Mouse (Mus musculus) heart, postnatal 25 days (tissue): ENCODE data around the gene Fxyd6. TPM values are rescaled to one million over a fixed set of nuclear protein-coding genes. Genes with fewer than 3 reads are reported as not detected.

Experiments
- DNase-seq: peaks from one replicate; pipeline ENCODE4 v3.0.0; 2022; ENCODE audit warnings: low spot score
- intact Hi-C: fragments of 180-260 bp; cut with DNase I; formaldehyde crosslinking; loops from one replicate; pipeline ENCODE4 v1.15.1; 2025
- total RNA-seq, 2 experiments: library from RNA; stranded (reverse); gene quantifications; 2 replicates each; pipeline ENCODE4 v1.2.3; 2021

Fxyd6 gene
- total RNA-seq, 2 experiments from 2014 or later = 16.2 to 17.2 TPM

DNA sequence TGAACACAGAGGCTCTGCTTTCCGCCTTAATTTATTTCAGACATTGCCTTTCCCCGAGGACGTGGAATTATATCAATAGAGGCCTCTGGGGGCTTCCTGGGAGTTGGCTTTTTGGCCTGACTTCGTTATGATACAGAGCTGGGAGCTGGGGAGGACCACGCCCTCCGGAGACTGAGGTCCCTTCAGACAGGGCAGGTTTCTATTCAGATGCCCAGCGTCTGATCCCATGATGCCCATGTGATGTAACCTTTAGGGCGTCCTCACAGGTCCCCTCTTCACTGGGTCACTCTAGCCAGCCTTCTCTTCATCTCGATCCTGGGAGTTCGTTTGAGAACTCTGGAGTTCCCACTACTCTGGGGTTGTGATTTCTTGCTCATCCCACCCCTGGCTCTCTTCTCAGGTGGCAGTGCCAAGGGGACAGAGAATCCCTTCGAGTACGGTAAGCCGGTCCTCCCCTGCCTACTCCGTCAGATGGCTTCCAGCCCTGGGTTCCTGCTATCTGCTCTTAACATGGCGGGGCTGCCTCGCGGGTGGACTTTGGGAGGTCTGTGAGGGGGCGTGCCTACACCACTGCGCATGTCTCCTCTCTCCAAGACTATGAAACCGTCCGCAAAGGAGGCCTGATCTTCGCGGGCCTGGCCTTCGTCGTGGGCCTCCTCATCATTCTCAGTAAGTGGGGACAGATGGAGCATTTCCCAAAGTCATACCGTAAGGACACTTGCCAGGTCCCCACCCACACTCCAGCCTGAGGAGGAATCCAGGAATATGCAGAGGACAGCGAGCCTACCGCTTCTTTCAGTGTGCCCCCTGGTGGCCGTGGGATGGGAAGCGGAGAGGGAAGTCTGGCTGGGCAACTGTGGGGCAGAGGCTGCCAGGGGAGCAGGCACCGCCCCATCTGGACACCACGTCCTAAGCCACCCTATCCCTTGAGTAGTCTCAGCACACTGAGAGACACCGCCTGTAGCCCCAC lies 38.0 kb downstream of the Fxyd6 start:
- intact Hi-C loops = loop anchor here (5.0 kb wide), 1 partner anchor 106 kb away; no protein-coding TSS in a partner anchor
- DNase-seq = peak; percentile 47

DNA sequence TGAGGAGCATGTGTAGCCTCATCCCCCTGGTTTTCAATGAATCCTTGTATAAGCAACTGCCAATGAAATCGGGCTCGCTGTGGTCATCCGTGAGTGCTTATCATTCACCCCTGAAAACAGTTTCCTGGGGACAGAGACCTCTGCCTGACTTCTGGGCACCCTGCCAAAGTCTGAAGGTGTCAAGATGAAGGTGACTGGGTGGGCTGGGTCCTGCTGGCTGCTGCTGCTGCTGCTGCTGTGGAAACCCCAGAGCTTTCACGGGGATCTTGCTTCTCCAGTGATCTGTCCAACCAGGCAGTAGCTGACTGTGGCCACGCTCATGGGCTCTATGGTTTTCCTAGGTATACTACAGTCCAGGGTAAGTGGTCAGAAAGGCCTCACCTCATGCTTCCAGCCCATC lies 40.2 kb downstream of the Fxyd6 start:
- DNase-seq = no peak
- intact Hi-C loops = no loop called here

DNA sequence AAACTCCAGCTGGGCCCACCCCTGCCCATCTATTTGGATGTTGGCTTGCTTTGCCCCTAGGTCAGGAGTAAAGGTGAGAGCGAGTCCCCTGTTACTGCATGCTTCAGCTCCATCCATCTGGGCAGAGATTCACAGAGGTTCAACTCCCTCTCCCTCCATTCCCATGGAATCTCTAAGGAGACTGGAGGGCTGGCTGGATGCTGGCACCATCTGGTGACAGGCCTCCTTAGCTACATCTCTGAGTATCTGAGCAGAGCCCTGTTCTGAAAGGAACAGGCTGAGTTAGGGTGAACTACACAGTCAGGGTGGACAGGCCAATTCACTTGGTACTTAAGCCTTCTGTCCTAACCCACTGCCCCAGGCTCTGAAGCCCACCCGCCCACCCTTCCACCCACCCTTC lies 40.6 kb downstream of the Fxyd6 start:
- intact Hi-C loops = no loop called here
- DNase-seq = no peak

DNA sequence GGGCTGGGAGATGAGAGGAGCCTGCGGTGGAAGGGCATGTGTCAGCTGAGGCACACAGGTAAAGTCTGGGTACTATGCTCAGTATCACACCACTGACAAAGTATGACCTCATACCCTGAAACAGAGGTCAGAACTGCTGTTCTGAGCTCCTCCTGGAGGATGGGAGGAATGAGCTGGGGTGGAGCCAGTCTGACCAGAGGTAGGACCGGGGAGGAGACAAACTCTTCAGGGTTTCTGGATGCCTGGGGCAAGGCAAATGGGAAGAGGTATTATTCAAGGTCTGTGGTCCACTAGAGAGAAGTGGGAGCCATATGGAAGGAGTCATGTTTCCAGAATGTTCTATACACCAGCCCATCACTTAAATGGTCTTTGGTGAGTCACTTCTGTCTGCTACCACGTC lies 41.1 kb downstream of the Fxyd6 start:
- intact Hi-C loops = no loop called here
- DNase-seq = no peak

DNA sequence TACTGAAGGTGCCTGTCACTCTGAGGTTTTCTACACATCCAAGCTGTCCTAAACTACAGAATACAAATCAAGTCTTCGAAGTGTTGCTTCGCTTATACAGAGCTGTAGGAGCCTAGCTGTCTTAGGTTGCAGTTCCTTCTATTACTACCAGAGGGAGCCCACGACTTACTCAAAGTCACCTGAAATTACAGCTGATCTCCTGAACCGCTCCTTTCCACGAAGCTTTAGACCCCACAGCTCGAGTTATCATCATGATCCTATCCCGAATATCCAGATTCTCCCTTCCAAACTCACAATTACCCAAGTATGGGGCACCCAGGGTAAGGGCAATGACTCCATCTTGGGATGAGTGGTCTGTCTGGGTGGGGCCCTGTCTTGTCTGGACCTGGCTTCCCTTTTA lies 41.8 kb downstream of the Fxyd6 start:
- no peak for DNase-seq
- intact Hi-C loops = loop anchor here (2.0 kb wide), 1 partner anchor 343 kb away; no protein-coding TSS in a partner anchor

DNA sequence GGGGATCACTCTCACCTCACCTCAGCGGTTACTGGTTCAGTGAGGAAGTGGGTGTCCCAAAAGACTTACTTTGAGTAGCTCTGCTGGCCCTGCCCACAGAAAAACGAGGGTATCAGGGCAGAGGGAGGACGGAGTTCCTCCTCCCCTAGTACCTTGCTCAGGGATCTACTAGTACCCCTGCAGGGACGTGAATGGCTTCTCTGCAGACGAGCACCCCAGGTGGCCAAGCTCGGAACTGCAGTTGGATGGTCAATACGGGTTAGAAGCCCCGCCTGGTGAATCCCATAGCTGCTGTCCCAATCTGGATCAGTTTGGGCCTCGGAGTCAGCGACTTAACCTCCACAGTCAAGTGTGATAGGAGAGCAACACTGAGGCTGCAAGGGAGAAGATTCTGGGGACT lies 42.3 kb downstream of the Fxyd6 start:
- peak; percentile 56 for DNase-seq
- intact Hi-C loops = loop anchor here (2.0 kb wide), 1 partner anchor 343 kb away; no protein-coding TSS in a partner anchor

DNA sequence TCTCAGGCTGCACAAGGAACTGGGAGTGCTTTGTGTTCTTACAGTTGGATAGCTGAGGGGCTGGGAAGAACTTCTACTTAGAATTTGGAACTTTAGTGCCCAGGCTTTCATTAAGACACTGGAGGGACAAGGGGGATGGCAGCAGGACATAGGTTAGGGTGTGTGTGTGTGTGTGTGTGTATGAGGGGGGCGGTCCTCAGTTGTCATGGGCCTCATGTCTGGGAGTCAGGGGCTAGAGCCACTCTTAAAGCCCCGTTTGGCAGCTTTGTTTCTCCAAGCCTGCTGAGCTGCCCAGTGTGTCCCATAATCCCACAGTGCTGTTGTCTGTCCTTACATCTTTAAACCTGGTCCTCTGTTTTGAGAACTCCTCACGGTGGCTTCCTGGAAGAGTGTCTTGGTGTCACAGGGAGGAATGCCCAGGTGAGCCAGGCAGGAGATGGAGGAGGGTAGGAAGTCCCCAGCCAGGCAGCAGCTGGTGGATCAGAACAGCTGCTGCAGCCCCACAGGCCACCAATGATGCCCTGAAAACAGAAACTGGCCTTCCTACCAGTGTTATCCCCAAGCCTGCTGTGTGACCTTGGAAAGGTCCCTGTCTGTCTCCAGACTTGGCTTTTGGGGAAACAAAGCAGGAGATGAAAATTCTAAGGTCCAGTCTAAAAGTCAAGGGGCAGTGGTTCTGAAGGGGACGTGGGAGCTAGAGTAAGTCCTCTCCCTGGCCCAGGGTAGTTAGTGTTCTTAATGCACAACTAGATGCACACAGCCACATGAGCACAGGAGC lies 42.9 kb downstream of the Fxyd6 start:
- intact Hi-C loops = loop anchor here (2.0 kb wide), 1 partner anchor 342 kb away; no protein-coding TSS in a partner anchor

DNA sequence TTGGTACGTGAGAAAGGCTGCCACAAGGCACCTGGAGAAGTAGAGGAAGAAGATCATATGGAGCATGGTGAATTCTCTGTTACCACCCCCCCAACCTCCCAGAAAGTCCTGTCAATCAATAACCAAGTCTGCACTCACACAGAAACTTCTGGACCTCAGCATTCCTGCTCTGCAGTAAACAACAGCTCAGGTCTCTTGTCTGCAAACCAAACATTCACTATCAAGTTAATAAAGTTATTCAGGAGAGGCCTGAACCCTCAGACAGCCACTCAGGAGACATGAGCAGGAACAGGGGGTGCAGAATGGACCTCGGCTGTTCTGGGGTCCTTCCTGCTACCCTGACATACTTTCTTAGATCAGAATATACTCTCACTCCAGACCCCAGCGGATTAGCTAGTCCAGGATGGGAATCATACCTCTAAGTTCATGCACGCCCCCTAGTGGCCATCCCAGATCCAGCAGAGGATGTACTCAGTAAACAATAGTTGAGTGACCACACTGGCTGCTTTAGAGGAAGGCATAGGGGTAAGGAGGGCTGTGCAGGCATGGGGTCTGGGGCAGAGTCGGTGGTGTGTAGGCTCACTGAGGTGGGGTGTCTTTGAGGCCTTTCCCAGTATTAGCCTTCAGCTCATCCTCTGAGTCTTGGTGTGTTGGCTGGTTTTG lies 43.6 kb downstream of the Fxyd6 start:
- no peak for DNase-seq
- intact Hi-C loops = loop anchor here (2.0 kb wide), 1 partner anchor 341 kb away; no protein-coding TSS in a partner anchor

More for the DNA sequence above, 42.9 kb downstream of the Fxyd6 start:
- no peak for DNase-seq

DNA sequence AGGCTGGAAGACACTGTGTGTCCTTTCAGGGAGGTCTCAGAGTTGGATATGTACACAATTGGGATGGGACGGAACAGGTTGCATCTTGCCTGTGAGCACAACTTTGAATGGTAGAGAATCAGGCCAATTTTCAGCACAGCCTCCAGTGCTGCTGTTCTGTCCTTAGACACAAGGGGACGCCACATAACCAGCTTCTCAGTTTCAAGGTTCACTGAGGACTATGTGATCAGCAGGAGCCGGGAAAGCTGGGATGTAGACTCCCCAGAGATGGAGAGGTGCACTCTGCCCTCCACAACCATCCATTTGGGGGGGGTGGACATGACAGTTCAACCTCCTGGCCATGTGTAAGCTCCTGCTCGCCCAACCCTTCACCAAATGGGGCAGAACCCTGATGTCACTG lies 45.9 kb downstream of the Fxyd6 start:
- intact Hi-C loops = loop anchor here (5.0 kb wide), 1 partner anchor 194 kb away; no protein-coding TSS in a partner anchor
- DNase-seq = no peak

DNA sequence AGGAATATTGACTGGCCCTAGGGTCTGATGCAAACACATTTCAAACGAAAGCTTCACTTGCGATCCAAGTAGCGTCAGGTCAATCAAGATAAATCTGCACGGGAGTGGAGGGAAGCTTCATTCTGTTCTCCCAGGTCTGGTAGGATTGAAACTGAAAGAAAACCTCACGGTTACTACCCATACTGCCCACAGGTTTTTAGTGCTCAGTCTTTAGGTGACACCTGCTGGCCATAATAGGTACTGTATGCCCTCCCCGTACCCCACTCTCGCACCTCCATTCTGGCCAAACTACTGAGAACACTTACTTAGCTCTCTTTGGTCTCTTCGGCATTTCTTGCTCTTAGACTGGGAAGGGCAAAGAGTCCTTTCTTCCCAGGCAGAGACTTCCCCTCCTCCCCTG lies 47.3 kb downstream of the Fxyd6 start:
- no peak for DNase-seq
- intact Hi-C loops = loop anchor here (5.0 kb wide), 1 partner anchor 195 kb away; no protein-coding TSS in a partner anchor

DNA sequence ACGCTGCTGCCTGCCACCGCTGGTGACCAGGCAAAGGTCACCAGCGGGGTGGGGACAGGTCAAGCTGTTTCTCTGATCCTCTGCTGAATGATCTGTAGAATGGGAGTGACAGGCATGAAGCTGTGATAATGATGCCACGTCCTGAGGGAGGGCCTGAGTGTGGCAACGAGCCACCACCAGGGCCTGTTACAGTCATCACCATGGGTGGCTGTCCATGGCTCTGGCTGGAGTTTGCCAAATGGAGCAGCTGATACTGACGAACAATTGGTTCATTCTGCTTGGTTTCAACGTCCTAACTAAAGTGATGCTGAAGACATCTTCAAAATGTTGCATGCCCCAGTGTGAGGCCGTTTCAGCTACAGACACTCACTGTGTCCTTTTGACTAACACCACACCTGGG lies 48.3 kb downstream of the Fxyd6 start:
- no peak for DNase-seq
- intact Hi-C loops = loop anchor here (5.0 kb wide), 1 partner anchor 196 kb away; no protein-coding TSS in a partner anchor

DNA sequence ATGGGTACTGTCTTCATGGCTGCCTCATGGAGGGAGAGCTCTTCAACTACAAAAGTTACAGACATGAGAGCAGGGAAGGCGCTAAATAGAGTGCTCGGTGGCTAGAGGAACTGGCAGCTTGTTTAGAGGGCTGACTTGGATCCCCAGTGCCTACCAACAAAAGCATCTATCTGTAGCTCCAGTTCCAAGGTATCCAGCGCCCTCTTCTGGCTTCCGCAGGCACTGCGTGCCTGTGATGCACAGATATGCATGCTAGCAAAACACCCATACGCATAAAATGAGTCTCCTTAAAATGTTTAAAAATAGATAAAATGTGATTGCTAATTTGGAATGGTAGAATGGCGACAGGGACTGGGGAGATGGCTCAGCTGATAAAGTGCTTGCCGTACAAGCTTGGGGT lies 51.2 kb downstream of the Fxyd6 start:
- DNase-seq = no peak
- intact Hi-C loops = no loop called here

DNA sequence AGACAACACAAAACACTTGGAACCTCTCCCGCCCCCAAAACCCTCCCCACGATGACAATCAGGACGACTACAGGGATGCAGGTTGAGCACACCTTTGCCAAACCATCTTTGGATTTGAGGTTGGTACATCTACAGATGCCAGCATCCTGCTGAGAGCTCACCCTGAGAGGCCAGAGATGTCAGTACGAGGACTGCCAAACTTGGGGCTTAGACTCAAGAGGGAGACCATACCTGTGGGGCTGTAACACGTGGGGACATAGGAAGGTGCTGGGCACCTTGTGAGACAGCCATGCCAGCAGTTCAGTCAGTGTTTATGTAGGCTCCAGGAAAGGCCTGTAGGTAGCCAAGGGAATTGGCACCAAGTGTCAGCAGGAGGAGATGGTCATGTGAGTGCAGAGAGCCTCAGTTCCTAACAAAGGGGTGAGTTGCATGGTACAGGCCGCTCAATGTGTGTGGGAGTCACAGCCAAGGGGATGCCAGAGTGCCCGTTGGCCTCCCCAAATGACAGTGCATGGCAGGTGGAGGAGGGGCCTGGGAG lies 52.8 kb downstream of the Fxyd6 start:
- intact Hi-C loops = no loop called here
- DNase-seq = no peak

DNA sequence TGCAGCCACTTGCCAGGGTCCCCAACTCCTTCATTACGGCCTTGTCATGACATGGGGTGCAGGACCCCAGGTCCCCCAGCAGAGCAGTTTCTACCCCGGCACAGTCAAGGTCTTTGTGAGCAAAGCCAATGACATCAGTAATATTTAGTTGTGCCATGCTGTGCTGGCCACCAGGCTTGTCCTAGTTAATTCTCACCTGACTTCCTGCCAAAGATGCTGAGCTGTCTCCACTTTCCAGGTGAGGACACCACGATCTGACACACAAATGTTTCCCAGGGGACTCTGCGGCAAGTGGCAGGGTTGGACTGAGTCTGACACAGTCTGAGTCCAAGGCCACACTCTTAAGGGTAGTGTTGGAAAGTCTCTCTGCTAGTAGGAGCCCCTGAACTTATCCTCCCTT lies 56.5 kb downstream of the Fxyd6 start, which contains the start of gene Dscaml1:
Gene Dscaml1 (plus strand): TSS at position 173 of the 400 bp plus-strand sequence.
- no peak for DNase-seq
- intact Hi-C loops = no loop called here

DNA sequence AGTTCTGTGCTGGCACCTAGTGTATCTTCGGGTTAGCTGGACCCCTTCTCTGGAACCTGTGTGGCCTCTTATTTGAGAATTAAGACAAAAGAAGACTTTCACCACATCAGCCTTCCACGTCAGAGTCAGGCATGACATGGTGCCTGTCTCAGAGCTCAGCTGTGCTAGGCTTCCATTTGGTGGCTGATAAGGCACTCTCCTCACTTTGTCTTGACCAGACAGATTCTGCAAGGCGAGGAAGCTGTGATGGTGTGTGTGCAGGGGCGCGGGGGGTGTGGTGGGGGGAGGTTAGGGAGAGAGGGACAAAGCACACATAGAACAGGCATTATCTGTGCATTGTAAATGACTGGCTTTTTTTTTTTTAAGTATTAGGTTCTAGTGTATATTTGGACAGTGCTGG lies 59.4 kb downstream of the Fxyd6 start:
- intact Hi-C loops = no loop called here
- DNase-seq = no peak

DNA sequence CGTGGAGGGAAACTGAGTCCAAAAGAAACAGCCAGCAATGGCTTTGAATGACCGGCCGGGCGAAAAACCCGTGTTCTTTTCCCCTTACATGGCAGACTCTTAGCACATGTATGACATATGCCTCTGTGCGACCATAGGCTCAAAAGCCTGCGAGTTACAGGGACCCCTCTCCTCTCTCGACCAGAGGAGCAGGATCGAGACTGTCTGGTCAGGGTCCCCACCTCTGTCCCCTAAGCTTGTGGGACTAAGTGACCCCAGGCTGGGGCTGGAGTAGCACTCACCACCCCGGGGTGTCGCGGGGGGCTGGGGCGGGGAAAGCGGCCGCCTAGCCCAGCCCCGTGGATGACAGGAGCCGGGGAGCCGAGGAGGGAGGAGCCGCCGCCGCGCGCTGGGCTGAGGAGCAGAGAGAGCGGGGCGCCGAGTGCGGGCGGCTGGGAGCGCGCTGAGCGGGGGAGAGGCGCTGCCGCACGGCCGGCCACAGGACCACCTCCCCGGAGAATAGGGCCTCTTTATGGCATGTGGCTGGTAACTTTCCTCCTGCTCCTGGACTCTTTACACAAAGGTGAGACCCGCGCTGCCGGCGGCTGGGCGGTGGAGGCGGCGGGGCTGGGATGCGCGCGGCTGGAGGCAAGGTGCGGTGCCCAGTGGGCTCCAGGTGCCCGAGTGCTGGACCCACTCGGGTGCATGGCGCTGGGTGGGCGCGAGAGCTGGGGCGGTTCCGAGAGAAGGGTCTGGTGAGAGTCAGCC lies 60.1 kb downstream of the Fxyd6 start:
- intact Hi-C loops = no loop called here
- no peak for DNase-seq

DNA sequence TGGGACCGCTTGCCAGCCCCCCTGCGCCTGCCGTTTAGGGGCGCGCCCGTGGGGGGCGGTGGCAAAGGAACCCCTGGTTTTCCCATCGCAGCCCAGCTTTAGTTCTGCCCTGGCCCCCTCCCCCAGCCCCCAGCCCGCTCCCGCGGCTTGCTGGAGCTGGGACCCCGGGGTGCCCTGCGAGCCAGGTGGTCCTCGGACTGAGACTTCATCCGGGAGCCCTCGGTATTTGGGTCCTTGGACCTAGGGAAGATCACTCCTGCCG lies 60.6 kb downstream of the Fxyd6 start:
- DNase-seq = no peak
- intact Hi-C loops = no loop called here

DNA sequence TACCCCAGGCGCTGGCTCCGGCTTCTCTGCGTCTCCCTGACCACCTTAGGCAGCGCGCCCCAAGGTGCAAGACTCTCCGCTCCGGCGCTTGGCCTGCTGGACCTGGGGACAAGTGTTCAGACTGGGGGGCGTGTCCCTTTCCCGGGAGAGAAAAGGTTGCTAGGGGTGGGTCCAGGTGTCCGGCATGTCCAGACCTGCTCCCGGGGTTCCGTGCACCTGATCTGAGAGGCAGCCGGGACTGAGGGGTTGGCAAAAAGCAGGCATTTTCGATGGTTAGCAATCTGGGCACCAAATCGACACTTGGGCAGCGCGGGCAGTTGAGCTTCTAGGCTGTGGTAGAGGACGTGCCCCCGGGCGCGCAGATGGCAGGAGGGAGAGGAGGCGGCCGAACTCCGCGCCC lies 61.2 kb downstream of the Fxyd6 start:
- no peak for DNase-seq
- intact Hi-C loops = no loop called here

DNA sequence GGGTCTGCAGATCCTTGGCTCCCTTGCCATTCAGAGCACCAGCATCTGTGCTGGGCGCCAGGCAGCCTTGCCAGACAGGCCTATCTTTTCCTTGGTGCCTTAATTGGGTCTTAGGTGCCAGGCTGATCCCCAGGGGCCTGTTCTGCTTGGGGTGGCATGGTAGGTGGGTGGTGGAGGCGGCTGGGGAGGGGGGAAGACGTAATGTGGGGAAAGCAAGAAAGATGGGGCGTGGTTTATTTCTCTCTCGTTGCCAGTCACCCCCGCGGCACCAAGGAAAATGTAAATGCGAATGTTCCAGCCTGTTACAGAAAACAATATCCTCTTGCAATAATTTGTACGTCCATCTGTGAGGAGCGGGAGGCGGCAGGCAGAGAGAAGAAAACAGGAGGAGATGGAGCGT lies 62.7 kb downstream of the Fxyd6 start:
- intact Hi-C loops = no loop called here

More for the DNA sequence above, 62.7 kb downstream of the Fxyd6 start:
- no peak for DNase-seq
